Mouse (Mus musculus): ENCODE data around the gene Capn7. TPM values are rescaled to one million over a fixed set of nuclear protein-coding genes. Genes with fewer than 3 reads are reported as not detected.

The Capn7 gene
- total RNA-seq, 2 experiments from 2014 or later: 37.6 to 41.5 TPM

DNA sequence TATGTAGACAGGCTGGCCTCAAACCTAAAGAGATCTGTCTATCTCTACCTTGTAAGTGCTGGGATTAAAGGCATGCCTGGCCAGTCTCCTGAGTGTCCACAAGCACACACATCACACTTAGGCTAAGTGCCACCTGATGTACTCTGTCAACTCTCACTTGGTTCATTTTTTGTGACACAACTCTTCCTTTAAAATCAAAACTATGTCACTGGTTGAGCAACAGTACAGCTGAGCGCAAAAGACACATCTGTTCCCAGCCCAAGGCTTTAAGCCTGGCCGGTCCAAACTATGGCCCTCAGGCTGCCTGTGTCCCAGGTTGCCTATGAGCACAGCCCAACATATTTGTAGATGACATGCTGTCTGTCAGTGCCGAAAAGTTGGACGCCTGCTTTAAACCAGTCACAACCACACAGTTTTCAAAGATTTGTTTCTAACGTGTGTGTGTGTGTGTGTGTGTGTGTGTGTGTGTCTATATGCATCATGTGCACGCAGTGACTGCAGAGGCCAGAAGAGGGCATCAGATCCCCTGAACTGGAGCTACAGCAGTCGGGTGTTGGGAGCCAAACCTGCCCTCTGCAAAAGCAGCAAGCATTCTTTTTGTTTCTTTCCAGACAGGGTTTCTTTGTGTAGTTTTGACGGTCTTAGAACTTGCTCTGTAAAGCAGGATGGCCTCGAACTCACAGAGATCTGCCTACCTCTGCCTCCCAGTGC is 58.5 kb downstream of the Capn7 start:
- DNase-seq (ENCODE audit: low spot score in 2 of 2): no peak

DNA sequence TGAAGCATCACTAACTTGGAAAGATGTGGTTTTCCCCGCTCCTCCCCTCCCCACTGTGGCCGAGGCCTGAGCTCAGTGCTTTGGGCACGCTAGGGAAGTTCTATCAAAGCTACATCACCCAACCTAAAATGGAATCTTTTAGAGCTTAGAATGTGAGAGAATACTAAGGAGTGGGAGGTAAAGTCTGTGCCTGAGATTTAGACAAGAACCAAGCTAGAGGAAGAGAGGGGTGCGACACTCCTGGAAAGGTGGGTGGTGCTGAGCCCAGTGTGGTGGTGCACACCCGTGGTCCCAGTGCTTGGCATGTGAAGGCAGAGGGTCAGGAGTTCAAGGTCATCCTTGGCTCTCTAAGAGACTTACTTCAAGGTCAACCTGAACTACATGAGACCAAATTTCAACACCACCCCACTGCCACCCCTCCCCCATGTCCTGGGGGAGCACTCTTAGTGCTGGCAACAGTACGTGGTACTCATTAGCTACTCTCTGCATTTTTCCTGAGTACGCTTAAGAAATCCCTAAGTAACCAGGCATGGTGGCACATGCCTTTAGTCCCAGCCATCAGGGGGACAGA is 59.3 kb downstream of the Capn7 start:
- no peak for DNase-seq (ENCODE audit: low spot score in 2 of 2)

DNA sequence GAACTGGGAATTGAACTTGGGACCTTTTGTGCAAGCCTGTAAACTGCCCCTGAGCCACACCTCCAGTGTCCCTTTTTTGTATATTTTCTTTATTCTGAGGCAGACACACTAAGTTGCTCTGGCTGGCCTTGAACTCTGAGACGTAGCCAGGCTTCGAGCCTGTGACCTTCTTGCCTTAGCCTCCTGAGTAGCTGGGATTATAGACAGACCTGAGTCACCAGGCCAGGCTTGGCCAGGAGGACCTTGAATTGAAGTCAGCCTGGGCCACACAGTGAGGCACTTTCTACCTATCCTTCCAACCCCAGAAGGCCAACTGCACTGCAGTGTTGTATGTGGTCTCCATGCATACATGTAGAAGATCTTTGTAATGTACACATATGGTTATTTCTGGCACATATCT is 60.0 kb downstream of the Capn7 start:
- DNase-seq (ENCODE audit: low spot score in 2 of 2): no peak

DNA sequence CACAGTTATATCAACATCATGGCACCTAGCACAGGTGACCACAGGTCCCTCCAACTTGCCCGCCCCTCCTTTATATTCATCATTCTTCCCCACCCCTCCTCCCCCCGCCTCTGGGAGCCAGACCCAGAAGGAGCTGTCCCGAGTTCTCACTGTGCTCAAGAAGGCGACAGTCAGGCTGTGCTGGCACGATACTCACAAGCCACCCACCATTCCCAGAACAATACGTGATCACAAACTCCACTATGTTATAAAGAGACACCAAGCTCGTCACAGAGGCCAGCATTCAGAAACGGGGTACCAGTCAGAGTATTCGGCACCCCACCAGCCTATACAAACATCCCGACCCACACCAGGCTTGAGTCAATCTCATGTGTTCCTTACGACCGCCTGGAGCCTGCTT is 60.9 kb downstream of the Capn7 start:
- DNase-seq (ENCODE audit: low spot score in 2 of 2): peak in 1 of 2 experiments; percentile 83

DNA sequence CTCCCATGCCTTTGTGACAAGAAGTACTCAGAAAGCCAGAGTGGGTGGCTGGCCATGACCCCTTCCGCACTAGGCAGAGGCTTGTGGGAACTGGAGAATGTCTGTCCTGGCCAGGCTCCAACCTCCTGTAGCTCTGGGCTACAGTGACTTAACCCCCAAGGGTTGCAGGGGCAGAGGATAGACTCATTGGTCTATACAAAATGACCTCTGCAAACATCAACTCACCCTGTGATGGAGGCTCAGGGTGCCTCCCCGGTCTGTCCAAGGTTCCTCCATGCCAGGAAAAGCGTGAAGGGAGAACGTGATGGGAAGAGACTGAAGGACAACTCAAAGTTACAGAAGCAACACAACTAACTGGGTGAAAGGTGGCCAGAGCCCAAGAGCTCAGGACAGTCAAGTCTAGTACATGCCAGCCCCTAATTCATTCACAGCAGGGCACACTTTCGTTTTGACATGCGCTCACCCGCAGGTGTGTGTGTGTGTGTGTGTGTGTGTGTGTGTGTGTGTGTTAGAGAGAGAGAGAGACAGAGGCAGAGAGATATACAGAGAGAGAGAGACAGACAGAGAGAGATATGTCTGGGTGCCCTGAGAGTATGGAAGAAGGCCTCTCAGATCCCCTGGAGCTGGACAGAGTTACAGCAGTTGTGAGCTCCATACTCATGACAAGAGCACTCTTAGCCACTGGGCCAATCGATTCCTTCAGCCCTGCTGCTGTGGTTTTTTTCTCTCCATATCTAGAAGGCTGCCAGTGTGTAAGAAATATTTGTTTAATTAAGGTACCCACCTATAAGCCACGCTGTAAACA is 61.6 kb downstream of the Capn7 start:
- DNase-seq (ENCODE audit: low spot score in 2 of 2): no peak

DNA sequence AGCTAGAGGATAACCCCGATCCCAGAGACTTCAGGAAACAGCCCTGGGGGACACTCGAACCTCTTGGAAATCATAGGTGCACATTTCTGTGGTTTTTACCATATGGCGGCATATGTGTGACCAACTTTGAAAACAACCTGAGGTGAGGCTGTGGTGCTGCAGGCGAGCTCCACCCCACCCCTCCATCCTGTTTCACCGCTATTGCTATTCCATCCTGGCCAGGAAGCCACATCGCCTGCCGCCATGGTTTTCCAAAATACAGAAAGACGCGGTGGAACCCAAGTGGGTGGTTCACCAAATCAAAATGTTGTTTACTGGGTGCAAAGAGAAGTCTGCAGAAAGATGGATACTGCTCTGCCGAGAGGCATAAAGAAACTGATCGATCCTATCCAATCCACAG is 62.4 kb downstream of the Capn7 start:
- DNase-seq (ENCODE audit: low spot score in 2 of 2): no peak

DNA sequence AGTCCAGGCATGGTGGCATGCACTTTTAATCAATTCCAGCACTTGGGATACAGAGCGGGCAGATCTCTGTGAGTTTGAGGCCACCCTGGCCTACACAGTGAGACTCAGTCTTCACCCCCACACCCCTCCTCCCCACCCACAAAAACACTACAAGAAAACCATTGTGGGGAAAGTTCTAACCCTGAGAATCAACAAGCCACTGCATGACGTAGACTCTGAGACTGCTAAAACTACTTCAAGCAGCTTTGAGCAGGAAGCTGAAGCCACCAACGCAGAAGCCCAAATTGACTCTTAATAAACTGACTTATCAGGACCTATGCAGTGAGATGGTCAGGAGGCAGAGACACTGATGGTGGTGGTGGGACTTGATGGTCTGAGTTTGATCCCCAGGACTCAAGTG is 62.8 kb downstream of the Capn7 start:
- no peak for DNase-seq (ENCODE audit: low spot score in 2 of 2)

DNA sequence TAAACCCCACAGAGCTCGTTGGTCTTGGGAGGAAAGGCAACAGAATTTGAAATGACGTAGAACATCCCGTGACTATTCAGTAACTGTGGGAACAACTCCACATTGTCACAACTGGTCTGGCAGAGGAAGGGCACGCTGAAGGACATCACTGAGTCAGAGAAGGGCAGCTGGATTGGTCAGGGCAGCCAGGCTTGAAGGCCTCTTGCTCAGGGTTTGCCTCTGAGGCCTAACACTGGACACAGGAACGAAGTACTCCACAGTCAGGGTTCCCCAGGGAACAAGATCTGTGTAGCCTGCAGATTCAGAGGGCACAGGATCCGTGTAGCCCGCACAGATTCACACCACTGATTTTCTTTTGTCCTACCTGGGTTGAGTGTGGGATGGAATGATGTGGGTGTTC is 63.8 kb downstream of the Capn7 start:
- DNase-seq (ENCODE audit: low spot score in 2 of 2): no peak

DNA sequence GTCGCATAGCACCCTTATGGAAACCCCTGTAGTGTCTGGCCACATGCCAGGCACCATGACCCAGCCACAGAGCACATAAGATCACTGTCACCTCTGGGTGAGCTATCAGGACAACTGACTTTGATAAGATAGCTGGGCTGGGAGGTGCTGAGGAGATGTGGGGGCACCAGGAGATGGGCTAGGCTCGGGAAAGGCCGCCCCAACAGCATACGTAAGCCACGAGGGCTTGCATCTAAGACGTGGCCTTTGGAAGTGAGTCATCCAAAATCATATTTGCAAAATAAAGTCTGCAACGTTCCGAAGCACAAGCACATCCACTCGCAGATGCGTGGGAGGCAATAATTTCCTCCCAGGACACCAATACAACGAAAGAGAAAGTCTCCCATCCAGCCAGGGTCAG is 64.5 kb downstream of the Capn7 start:
- peak in 1 of 2 experiments; percentile 55 for DNase-seq (ENCODE audit: low spot score in 2 of 2)

DNA sequence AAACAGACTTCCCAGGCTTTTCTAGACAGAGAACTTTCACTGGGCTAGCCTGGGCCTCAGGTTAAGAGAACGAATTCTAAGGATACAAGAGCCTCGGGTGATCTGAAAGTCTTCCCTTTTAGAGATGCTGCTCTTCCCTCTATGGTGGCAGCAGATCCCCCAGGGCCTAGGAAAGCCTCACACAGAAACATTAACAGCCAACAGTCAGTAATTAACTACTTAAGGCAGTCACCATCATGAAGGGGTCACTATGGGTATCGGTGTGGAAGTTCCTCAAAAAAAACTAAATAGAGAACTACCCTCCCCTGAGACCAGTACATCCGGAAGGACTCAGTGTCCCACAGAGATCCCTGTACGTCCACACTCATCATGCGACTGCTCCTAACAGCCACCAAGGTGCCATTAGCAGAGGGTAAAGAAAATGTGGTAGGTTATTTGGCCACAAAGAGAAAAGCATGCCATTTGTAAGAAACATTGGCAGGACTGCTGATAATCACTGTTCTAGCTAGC is 65.5 kb downstream of the Capn7 start:
- no peak for DNase-seq (ENCODE audit: low spot score in 2 of 2)

DNA sequence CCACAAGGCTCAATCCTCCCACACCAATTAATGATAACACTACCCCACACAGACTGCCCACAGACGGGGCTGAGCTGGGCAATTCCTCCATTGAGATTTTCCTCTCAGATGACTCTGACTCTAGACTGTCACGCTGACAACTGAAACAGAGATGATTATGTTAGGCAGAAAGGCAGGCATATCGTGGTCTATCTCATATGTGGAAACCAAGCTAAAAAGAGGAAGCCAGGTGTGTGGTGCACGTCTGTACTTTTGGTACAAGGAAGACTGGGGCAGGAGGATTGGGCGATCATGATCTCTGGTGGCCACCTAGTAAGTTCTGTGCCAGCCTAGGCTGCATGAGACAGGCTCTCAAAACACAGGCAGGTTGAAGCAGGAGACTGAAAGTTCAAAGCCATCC is 66.3 kb downstream of the Capn7 start:
- no peak for DNase-seq (ENCODE audit: low spot score in 2 of 2)

DNA sequence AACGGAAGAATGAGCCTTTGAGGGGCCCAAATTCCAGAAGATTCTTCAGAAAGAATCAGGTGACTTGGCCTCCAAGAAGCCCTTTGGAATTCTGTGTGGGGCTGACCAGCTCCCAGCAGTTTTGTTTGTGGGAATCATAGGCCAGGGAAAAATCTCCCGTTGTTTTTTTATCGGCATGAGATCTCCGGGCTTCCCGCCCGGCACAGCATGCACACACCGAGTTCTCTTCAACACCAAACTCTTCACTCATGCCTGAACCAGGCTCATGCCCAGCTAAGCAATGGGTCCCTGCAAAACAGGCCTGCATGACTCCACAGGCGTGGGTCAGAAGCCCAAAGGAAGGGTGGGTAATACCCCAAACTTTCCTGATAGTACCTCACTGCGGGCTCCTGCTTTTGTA is 67.1 kb downstream of the Capn7 start:
- DNase-seq (ENCODE audit: low spot score in 2 of 2): no peak

DNA sequence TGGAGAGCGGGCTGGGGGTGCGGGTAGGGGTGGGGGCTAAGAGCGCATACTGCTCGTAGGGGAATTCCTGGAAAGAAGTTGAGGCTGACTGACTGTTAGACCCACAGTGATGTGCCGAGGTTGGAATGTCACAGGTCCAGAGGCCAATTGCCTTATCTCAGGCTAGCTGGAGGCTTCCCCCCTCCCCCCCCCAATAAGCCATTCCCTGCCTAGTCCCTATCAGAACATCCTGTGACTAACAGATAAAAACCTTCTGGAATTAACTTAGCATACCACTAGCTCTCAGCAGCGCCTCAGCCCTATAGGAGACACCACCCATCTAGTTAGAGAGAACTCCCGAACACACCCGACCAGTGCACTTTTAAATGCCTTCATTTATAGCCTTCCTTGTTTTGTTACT is 67.6 kb downstream of the Capn7 start:
- no peak for DNase-seq (ENCODE audit: low spot score in 2 of 2)

DNA sequence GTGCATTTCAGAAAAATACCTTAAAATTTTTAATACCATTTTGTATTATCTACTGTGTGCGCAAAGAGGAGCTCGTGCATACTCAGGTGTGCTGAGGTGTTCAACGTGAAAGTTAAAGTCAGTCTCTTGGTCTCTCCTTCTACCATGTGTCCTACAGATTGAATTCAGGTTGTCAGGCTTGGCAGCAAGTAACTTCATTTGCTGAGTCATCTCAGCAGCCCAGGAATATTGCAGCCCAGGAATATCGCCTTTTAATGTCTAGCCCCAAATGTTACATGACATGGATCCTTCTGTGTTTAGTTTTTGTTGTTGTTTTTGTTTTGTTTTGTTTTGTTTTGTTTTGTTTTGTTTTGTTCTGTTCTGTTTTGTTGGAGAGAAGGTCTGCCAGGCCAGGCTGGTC is 68.2 kb downstream of the Capn7 start:
- no peak for DNase-seq (ENCODE audit: low spot score in 2 of 2)

DNA sequence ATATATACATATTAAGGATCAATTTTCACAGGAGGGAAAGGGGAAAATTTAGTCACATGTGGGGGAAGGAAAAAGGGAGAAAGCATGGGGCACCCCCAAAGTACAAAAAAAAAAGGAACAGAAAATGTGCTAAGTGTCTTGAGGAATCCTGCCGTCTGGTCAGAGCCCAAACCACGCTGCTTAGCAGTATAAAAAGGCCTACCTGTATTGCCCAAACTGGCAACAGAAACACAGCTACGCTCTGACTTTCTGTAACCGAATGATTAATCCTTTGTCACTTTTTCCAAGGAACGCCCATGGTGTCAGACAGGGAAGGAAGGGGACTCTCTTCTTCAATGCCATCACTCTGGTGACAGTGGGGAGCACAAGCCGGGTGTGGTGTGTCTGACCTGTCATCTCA is 69.2 kb downstream of the Capn7 start:
- no peak for DNase-seq (ENCODE audit: low spot score in 2 of 2)

DNA sequence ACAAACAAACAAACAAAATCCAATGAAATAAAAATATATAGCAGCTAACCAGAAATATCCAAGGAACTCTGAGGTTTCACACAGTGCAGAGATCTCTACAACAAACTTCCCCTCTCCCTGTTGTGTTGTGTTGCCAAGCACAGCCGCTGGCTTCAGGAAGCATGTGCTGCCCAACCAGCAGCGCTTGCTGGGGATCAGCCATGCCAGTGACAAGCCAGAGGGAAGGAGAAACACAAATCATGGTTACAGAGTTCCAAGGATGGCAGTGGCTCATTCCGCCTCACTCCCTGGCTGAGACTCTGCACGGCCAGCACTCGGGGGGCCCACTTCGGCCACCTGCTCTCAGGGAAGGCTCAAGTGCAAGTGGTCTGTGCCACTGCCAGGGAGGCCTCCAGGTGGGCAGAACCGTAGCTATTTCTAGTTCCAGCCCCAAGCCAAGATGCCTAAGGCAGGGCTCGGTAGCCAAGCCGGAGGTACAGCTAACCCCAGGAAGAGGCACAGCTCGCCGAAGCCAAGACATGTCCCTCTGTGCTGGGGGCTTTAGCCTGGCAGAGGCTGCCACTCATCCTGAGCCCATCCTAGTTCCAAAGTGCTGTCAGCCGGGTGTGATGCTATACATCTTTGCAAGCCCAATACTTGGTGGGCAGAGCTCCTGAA is 69.8 kb downstream of the Capn7 start:
- no peak for DNase-seq (ENCODE audit: low spot score in 2 of 2)

DNA sequence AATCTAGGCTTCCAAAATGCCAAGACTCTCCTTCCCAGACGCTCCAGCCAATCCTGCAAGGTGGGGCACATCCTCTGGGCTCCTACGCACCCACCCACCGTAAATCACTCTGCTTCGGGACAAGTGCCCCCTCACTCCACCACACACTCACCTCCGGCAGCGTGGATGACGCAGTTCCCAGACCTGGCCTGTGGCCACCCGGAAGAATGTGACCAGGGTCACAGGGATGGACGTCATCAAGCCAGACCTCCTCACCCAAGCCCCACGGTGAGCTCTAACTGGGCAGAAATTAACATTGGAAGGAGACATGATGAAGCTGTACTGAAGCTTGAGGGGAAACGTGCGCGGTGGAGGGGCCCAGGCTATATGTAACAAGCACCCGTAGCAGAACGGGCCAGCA is 70.8 kb downstream of the Capn7 start:
- DNase-seq (ENCODE audit: low spot score in 2 of 2): no peak

DNA sequence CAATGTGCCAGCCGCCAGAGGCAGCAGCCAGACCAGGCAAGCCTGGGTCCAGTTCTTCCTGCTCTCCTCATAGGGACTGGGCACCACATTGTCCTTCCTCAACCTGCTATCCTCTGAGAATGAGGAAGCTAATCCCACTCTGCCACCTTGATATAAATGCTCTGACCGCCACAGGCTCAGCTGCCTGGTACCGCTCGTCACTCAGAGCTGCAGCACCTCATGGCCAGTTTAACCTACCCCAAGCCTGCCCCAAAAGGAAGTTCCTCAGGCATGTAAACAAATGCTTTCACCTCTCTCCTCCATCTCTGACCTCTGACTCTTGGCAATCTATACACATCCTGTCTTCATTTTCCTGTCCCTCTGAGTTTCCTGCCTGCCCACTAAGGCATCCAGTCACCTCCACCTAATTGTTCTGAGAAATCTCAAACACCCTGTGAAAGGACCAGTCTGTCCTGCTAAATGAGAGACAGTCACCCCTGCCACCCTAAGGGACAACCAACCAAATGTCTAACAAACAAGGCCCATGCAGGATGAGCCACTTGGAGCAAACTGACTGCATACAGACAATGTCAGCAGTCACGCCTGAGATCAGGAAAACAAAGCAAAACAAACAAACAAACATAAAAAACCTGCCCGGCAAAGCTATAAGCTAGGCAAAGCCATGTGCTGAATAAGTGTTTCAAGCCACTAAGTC is 71.6 kb downstream of the Capn7 start:
- DNase-seq (ENCODE audit: low spot score in 2 of 2): no peak

DNA sequence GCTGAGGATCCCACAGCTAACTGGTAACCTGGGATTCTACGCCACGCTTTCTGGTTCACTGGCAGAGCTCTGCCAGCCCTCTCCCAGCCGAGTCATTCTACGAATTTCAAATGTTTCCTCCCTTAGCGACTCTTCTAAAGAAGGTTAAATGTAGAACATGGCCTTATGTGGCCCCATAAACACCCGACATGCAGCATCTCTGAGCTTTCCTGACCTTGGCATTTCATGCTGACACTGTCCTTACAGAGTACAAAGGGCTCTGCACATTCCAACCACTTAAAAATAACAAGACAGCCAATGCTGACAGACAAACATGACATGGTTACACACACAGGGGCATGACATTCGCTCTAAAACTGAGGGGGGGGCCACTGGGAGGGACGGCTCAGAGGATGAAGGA is 72.2 kb downstream of the Capn7 start:
- DNase-seq (ENCODE audit: low spot score in 2 of 2): no peak

DNA sequence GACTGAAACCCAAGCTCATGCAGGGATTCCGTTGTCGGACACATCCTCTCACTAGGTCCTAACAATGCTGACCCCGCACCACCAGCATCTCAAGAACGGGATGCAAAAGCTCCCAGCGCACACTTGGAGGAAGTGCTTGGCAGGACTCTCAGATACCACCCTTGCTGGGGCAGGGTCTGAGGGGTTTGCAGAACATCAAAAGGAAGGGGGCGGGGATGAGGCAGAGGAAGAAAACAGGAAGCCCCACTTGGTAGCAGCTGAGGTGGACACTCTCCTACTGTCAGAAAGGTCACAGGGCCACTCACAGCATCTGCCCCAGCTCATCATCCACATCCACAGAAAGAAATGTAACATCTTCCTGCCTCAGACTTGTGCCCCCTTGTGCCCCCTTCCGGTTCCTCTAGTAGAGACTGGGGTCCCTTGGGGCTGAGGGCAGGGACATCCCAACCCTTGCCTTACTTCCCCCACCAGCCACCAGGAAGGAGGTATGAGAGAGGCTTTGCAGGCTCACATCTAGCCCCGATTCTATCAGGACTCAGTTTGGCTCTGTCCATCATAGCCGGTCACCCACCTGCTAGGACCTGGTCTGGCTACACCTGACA is 73.8 kb downstream of the Capn7 start:
- no peak for DNase-seq (ENCODE audit: low spot score in 2 of 2)

DNA sequence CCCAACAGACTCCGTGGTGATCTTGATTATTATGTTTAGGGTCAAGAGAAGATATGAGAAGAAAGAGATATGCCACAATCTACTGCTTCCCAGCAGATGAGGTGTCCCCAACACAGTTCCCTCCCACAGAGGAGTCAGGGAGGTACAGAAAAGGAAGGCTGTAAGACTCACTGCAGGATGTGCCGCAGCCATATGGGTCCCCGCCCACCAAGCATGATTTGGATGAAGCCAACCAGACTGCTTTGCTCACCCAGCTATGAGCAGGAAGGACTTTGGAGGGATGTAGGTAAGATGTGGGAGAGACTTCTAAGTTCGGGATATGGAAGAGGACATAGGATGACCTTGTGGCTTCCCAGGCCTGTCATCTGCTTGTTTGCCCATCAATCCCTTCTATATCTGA is 74.3 kb downstream of the Capn7 start:
- DNase-seq (ENCODE audit: low spot score in 2 of 2): peak; percentile 72 to 85
